Mouse (Mus musculus): ENCODE data around the gene F13a1.

Gene F13a1

DNA sequence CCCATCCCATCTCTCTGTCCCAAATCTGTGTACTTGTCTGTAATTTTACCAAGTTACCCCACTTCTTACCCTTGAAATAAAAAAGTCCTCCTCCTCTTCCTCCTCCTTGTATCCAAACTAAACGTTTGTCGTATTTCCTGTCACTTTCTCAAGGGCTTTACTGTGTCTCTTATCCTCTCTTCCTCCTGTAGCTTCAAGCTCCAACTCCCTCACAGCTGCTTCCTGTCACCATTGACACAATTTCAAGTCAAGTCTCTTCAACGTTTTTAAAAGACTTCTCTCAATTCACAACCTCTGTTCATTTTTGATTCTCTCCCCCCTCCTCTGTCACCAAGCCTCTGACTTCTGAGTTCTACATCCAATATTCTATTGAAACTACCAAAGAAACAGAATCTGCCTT, at the start of gene F13a1:
Gene F13a1, minus strand, starts transcription at position 119 of the 400 bp plus-strand sequence.
- no peak for DNase-seq (ENCODE audit: low spot score in 2 of 2)

DNA sequence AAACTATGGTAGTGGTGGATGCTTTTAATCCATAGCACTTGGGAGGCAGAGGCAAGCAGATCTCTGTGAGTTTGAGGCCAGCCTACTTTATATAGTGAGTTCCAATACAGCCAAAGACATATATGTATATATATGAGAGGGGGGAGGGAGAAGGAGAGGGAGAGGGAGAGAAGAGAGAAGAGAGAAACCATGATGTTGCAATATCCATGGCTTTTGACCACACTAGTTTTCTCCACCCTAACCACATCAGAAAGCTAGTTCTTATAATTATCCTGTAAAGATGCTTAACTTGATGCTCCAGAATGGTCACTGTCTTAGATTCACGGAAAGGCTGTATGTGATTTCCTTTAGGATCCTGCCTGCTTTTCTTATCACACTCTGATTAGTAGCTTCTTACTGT, 41.6 kb upstream of the F13a1 start:
- DNase-seq (ENCODE audit: low spot score in 2 of 2): no peak

GRCm38 (mm10) chr13:37089104-37089503, 39.1 kb upstream of the F13a1 start:
- DNase-seq (ENCODE audit: low spot score in 2 of 2): no peak

GRCm38 (mm10) chr13:37081506-37082241, 31.6 kb upstream of the F13a1 start:
- DNase-seq (ENCODE audit: low spot score in 2 of 2): no peak

DNA sequence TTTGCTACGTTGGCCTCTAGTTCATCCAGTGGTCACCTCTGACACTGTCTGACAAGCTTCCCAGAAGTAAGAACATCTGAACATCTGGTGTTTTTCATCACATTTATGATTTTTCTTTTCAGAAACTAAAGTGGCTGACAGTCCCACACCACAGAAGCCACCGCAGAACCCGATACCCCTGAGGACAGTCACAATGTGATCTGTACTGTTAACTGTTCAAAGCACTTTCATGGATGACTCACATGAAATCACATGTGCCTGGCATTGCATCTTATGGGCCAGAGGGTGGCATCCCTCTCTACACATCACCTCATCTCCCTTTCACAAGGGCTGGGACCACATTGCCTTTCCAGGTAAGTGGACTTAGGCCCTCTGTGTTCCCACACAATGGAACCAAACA, 21.3 kb upstream of the F13a1 start:
- no peak for DNase-seq (ENCODE audit: low spot score in 2 of 2)

GRCm38 (mm10) chr13:37070824-37071223, 20.8 kb upstream of the F13a1 start:
- DNase-seq (ENCODE audit: low spot score in 2 of 2): no peak

DNA sequence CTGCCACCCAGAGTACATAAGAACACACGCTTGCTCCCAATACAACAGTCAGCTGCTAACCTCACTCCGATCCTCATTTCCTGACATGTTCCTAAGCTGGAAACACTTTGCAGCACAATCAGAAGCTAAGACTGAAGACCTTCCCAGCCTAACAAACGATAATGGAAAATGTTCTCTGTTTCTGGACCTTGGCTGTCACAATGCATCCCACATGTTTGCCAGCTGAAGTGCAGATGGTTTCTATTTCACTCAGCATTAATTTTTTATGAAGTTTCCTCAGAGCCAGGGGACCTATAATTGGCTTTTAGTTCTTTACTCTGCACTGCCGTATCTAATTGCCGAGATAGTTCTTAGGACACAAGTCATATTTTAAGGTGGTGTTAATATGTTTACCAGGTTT, 10.8 kb upstream of the F13a1 start:
- peak; percentile 47 to 54 for DNase-seq (ENCODE audit: low spot score in 2 of 2)

DNA sequence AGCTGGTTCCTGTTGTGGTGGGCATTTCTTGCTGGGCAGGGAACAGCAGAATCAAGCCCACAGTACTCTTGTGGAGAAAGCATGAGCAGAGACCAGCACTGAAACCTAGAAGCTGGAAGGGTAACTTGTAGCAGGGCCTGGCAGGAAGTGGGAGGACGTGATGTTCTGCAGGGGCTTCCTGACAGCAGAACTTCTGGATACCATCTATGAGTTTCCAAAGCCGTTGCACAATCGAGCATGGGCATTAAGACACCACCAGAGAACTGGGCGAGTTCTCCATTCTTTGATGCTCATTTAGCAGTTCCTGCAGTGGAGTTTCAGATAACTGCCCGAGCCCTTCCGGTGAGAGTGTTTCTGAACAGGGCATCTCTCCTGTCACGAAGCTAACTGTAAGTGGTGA, 6.6 kb upstream of the F13a1 start:
- peak; percentile 46 to 78 for DNase-seq (ENCODE audit: low spot score in 2 of 2)

DNA sequence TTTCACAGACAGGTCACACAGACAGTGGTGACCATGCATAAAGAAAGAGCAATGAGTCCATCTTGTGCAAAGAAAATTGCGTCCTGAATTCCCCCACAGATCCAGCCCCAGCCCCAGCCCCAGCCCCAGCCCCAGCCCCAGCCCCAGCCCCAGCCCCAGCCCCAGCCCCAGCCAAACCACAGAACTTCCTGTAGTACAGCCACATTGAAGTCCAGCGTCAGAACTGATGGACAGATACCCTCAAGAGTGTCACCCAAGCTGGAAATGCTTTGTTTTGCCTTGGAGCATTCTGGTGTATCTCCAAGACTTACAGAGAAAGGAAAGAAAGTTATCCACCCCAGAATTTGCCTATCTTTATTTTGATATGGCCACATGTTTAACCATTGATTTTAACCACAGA, 413 bp downstream of the F13a1 start:
- no peak for DNase-seq (ENCODE audit: low spot score in 2 of 2)

GRCm38 (mm10) chr13:37049018-37049417, 1.0 kb downstream of the F13a1 start:
- DNase-seq (ENCODE audit: low spot score in 2 of 2): peak in 1 of 2 experiments; percentile 44

- peak in 1 of 2 experiments; percentile 21 for DNase-seq (ENCODE audit: low spot score in 2 of 2)
Observed at GRCm38 (mm10) chr13:37045005-37045404, 5.0 kb downstream of the F13a1 start.

DNA sequence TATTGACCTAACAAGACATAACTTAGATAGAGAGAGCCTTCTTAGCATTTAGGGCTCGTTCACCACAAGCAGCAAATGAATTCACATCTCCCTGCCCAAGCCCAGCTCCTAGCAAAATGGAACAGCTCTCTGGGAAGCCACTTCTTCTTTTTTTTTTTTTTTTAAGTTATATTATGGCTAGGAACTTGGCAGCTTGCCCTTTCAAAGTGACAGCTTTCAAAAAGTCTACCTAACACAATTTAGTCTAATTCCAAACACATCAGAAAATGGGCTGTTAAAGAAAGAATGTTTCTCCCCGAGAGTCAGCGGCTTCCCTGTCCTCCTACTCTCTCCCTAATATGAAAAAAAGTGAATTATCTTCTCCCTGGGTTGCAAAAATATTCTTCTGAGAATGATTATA, 15.3 kb downstream of the F13a1 start:
- no peak for DNase-seq (ENCODE audit: low spot score in 2 of 2)

DNA sequence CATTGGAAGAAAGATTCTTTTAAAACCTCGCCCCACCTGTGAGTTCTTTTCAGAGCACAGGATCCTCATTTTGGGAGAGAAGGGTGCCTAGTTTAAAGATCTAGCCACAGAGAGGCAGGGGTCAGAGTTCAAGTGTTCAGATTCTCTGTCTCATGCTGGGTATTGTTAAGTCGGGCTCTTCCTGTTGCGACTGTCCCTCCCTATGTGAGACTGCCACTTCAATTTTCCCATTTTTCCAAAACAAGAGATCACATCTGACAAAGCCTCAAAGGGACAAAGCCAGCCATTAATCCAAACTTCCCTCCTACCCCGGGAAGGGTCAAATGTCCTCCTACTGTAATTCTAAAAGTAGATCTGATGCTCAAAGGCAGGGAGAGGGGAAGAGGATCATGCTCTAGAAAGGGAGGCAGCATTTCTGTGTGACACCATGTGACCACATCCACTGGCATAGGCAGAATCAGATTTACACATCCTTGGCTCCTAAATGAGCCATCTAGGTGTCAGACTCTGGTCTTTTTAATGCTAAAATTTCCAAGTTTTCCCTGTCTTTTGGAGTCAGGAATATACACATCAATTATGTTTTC, 24.0 kb downstream of the F13a1 start:
- DNase-seq (ENCODE audit: low spot score in 2 of 2): no peak

- DNase-seq (ENCODE audit: low spot score in 2 of 2): no peak
Observed at GRCm38 (mm10) chr13:37021575-37021974, 28.5 kb downstream of the F13a1 start.

- no peak for DNase-seq (ENCODE audit: low spot score in 2 of 2)
Observed at GRCm38 (mm10) chr13:37010771-37011170, 39.3 kb downstream of the F13a1 start.

DNA sequence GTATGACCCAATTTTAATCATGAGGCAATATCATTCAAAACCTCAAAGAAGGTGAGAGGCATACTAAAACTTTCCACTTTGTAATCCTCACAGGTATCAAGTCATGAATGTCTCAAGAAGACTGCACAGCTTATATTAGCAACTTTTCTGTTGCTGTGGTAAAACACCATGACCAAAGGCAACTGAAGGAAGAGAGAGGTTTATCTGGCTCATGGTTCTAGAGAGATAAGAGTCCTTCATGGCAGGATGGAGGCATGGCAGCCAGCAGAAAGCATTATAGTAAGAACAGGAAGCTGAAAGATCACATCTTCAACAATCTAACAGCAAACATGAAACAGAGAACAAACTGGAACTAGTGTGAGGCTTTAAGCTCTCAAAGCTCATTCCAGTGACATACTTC, 43.8 kb downstream of the F13a1 start:
- no peak for DNase-seq (ENCODE audit: low spot score in 2 of 2)

- DNase-seq (ENCODE audit: low spot score in 2 of 2): no peak
Observed at GRCm38 (mm10) chr13:36999210-36999705, 50.8 kb downstream of the F13a1 start.

GRCm38 (mm10) chr13:36993593-36993992, 56.5 kb downstream of the F13a1 start:
- no peak for DNase-seq (ENCODE audit: low spot score in 2 of 2)

DNA sequence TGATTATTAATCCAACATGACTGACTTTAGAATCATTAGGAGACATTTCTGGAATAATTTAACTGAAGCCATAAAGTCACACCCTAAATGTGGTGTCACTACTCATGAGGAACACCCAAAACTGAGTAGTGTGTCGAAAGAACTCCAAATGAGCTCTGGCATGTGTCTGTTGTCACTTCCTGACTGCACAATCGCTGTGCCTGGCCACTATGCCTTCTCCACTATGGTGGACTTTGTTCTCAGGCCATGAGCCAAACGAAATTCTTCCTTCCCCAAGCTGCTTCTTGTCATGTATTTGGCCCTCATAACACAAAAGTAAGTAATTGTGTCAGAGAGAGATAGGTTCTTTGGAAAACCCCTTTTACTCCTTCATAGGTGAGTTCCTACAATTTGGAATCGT, 61.7 kb downstream of the F13a1 start:
- DNase-seq (ENCODE audit: low spot score in 2 of 2): no peak

DNA sequence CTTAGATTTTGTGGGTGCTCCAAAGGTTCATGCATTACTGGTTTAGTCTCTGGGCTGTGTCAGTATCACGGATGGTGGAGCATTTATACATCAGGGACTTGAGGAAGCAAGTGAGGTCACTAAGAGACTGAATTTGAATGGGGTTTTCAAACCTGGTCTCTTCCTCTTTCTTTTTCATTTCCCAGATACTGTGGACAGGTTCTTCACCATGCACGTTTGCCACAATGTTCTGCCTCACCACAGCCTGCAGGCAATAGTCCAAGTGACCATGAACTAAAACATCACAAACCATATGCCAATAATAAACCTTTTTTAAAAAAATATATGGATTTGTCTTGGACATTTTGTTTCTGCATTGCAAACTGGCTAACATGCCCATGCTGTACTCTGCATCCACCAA, 77.0 kb downstream of the F13a1 start:
- DNase-seq (ENCODE audit: low spot score in 2 of 2): no peak

- no peak for DNase-seq (ENCODE audit: low spot score in 2 of 2)
Observed at GRCm38 (mm10) chr13:36972226-36972625, 77.8 kb downstream of the F13a1 start.

- DNase-seq (ENCODE audit: low spot score in 2 of 2): no peak
Observed at GRCm38 (mm10) chr13:36962926-36963325, 87.1 kb downstream of the F13a1 start.

- DNase-seq (ENCODE audit: low spot score in 2 of 2): no peak
Observed at GRCm38 (mm10) chr13:36958996-36959395, 91.0 kb downstream of the F13a1 start.

Data from heart, adult 9 months (tissue).